Mouse (Mus musculus): ENCODE data around the gene Mrpl19. TPM values are rescaled to one million over a fixed set of nuclear protein-coding genes. Genes with fewer than 3 reads are reported as not detected.

Mrpl19 gene
- total RNA-seq (2014; fragmentation: Nextera tagmentation), result 20.9 and 22.2 TPM in 2 replicates
- 17.5 and 46.0 TPM in 2 replicates for total RNA-seq (2017)

GRCm38 (mm10) chr6:81965296-81966067 lies at the start of gene Mrpl19:
Gene Mrpl19 (minus strand): TSS chr6:81965958.
- ATAC-seq (replicated peaks; ENCODE audit: low FRiP score, low TSS enrichment, poor library complexity, severe bottlenecking), result peak; percentile 99

- ATAC-seq (replicated peaks; ENCODE audit: low FRiP score, low TSS enrichment, poor library complexity, severe bottlenecking), result no peak
These were observed 46.6 kb upstream of the Mrpl19 start for GRCm38 (mm10) chr6:82012392-82012791.

- ATAC-seq (replicated peaks; ENCODE audit: low FRiP score, low TSS enrichment, poor library complexity, severe bottlenecking), result no peak
These were observed 24.5 kb upstream of the Mrpl19 start for GRCm38 (mm10) chr6:81990049-81990810.

- no peak for ATAC-seq (replicated peaks; ENCODE audit: low FRiP score, low TSS enrichment, poor library complexity, severe bottlenecking)
These were observed 22.6 kb upstream of the Mrpl19 start for GRCm38 (mm10) chr6:81988341-81988740.

GRCm38 (mm10) chr6:81987580-81987979 lies 21.8 kb upstream of the Mrpl19 start:
- no peak for ATAC-seq (replicated peaks; ENCODE audit: low FRiP score, low TSS enrichment, poor library complexity, severe bottlenecking)

- ATAC-seq (replicated peaks; ENCODE audit: low FRiP score, low TSS enrichment, poor library complexity, severe bottlenecking), result peak; percentile 89
These were observed 21.3 kb upstream of the Mrpl19 start for GRCm38 (mm10) chr6:81987010-81987409.

- ATAC-seq (replicated peaks; ENCODE audit: low FRiP score, low TSS enrichment, poor library complexity, severe bottlenecking), result no peak
These were observed 20.8 kb upstream of the Mrpl19 start for GRCm38 (mm10) chr6:81986599-81986998.

- no peak for ATAC-seq (replicated peaks; ENCODE audit: low FRiP score, low TSS enrichment, poor library complexity, severe bottlenecking)
These were observed 20.4 kb upstream of the Mrpl19 start for GRCm38 (mm10) chr6:81986171-81986570.

- no peak for ATAC-seq (replicated peaks; ENCODE audit: low FRiP score, low TSS enrichment, poor library complexity, severe bottlenecking)
These were observed 13.5 kb upstream of the Mrpl19 start for GRCm38 (mm10) chr6:81979286-81979685.

GRCm38 (mm10) chr6:81975971-81976621 lies 10.3 kb upstream of the Mrpl19 start:
- peak; percentile 92 for ATAC-seq (replicated peaks; ENCODE audit: low FRiP score, low TSS enrichment, poor library complexity, severe bottlenecking)

GRCm38 (mm10) chr6:81972595-81972994 lies 6.8 kb upstream of the Mrpl19 start:
- no peak for ATAC-seq (replicated peaks; ENCODE audit: low FRiP score, low TSS enrichment, poor library complexity, severe bottlenecking)

GRCm38 (mm10) chr6:81971196-81971595 lies 5.4 kb upstream of the Mrpl19 start:
- no peak for ATAC-seq (replicated peaks; ENCODE audit: low FRiP score, low TSS enrichment, poor library complexity, severe bottlenecking)

- no peak for ATAC-seq (replicated peaks; ENCODE audit: low FRiP score, low TSS enrichment, poor library complexity, severe bottlenecking)
These were observed 348 bp upstream of the Mrpl19 start for GRCm38 (mm10) chr6:81966068-81966544.

- ATAC-seq (replicated peaks; ENCODE audit: low FRiP score, low TSS enrichment, poor library complexity, severe bottlenecking), result no peak
These were observed 5.5 kb downstream of the Mrpl19 start for GRCm38 (mm10) chr6:81960284-81960683.

- no peak for ATAC-seq (replicated peaks; ENCODE audit: low FRiP score, low TSS enrichment, poor library complexity, severe bottlenecking)
These were observed 5.9 kb downstream of the Mrpl19 start for GRCm38 (mm10) chr6:81959866-81960265.

GRCm38 (mm10) chr6:81957992-81958391 lies 7.8 kb downstream of the Mrpl19 start:
- no peak for ATAC-seq (replicated peaks; ENCODE audit: low FRiP score, low TSS enrichment, poor library complexity, severe bottlenecking)

GRCm38 (mm10) chr6:81956399-81956798 lies 9.4 kb downstream of the Mrpl19 start:
- no peak for ATAC-seq (replicated peaks; ENCODE audit: low FRiP score, low TSS enrichment, poor library complexity, severe bottlenecking)

GRCm38 (mm10) chr6:81955133-81955532 lies 10.6 kb downstream of the Mrpl19 start:
- no peak for ATAC-seq (replicated peaks; ENCODE audit: low FRiP score, low TSS enrichment, poor library complexity, severe bottlenecking)

GRCm38 (mm10) chr6:81946906-81947305 lies 18.9 kb downstream of the Mrpl19 start:
- ATAC-seq (replicated peaks; ENCODE audit: low FRiP score, low TSS enrichment, poor library complexity, severe bottlenecking), result no peak

- no peak for ATAC-seq (replicated peaks; ENCODE audit: low FRiP score, low TSS enrichment, poor library complexity, severe bottlenecking)
These were observed 21.3 kb downstream of the Mrpl19 start for GRCm38 (mm10) chr6:81944432-81944831.
